Mouse (Mus musculus): ENCODE data around the gene Nr4a1. TPM values are rescaled to one million over a fixed set of nuclear protein-coding genes. Genes with fewer than 3 reads are reported as not detected.

Nr4a1 gene
- total and polyA plus RNA-seq, 3 experiments = 12.1 to 45.3 (median 23.8) TPM

- H3K4me3 ChIP-seq = peak overlapping the region; percentile 31
- peaks cover 13% of the 10 kb centered on the region for H3K4me1 ChIP-seq (ENCODE audit: control insufficient read depth, insufficient read depth, low read length)
- TF ChIP-seq POLR2A (IDR thresholded peaks at IDR 0.05; ENCODE audit: insufficient read depth, low read depth, low read length) = peak; percentile 59
- TF ChIP-seq EP300 (IDR thresholded peaks at IDR 0.05; ENCODE audit: insufficient read depth, low read depth, low read length) = peak; percentile 73
- peak; percentile 69 for TF ChIP-seq CTCF (IDR thresholded peaks at IDR 0.05)
- no peaks in the 10 kb centered on the region for H3K27me3 ChIP-seq (ENCODE audit: control insufficient read depth, insufficient read depth, low read length)
- no peaks in the 10 kb centered on the region; the same call in 1 of the 2 replicates for H3K36me3 ChIP-seq (ENCODE audit: control insufficient read depth, insufficient read depth, low read length)
- intact Hi-C loops (cut with DNase I) = loop anchor here (1.0 kb wide), 1 partner anchor 20 kb away; no protein-coding TSS in a partner anchor
- DNase-seq = peak; percentile 96 to 99
- peak overlapping the region; percentile 37 for H3K9ac ChIP-seq (ENCODE audit: low read depth, low read length)
- H3K79me2 ChIP-seq (replicated peaks; ENCODE audit: control insufficient read depth, insufficient read depth, low read length) = no peaks in the 10 kb centered on the region
- WGBS = 1% methylated on average over 56 of the region's 56 CpGs
- H3K27ac ChIP-seq = peak overlapping the region; percentile 93
These were observed 7.6 kb upstream of the Nr4a1 start for GRCm38 (mm10) chr15:101246231-101247154.

GRCm38 (mm10) chr15:101247155-101247498 is 6.9 kb upstream of the Nr4a1 start:
- WGBS = 58% methylated on average over 1 of the region's 1 CpGs
- Histone ChIP-seq H3K9ac (ENCODE audit: low read depth, low read length) (no peak overlapping the region), H3K4me1 (ENCODE audit: control insufficient read depth, insufficient read depth, low read length) (peaks cover 13% of the 10 kb centered on the region), H3K27me3 (ENCODE audit: control insufficient read depth, insufficient read depth, low read length) (no peaks in the 10 kb centered on the region), H3K79me2 (replicated peaks; ENCODE audit: control insufficient read depth, insufficient read depth, low read length) (no peaks in the 10 kb centered on the region), H3K27ac (peak overlapping the region; percentile 93), H3K36me3 (ENCODE audit: control insufficient read depth, insufficient read depth, low read length) (no peaks in the 10 kb centered on the region; the same call in 1 of the 2 replicates), H3K4me3 (no peak overlapping the region)
- no peak for TF ChIP-seq EP300 (IDR thresholded peaks at IDR 0.05; ENCODE audit: insufficient read depth, low read depth, low read length)
- no peak for TF ChIP-seq CTCF (IDR thresholded peaks at IDR 0.05)
- no peak for TF ChIP-seq POLR2A (IDR thresholded peaks at IDR 0.05; ENCODE audit: insufficient read depth, low read depth, low read length)
- intact Hi-C loops (cut with DNase I) = loop anchor here (1.0 kb wide), 1 partner anchor 19 kb away; no protein-coding TSS in a partner anchor
- peak in 1 of 2 experiments; percentile 38 for DNase-seq

GRCm38 (mm10) chr15:101248029-101248710 is 5.9 kb upstream of the Nr4a1 start:
- no peaks in the 10 kb centered on the region for H3K27me3 ChIP-seq (ENCODE audit: control insufficient read depth, insufficient read depth, low read length)
- no peak overlapping the region for H3K4me3 ChIP-seq
- H3K27ac ChIP-seq = peak overlapping the region; percentile 93
- no peaks in the 10 kb centered on the region for H3K79me2 ChIP-seq (replicated peaks; ENCODE audit: control insufficient read depth, insufficient read depth, low read length)
- H3K4me1 ChIP-seq (ENCODE audit: control insufficient read depth, insufficient read depth, low read length) = peaks cover 15% of the 10 kb centered on the region
- intact Hi-C loops (cut with DNase I) = no loop called here
- DNase-seq = peak in 1 of 2 experiments; percentile 70
- TF ChIP-seq CTCF (IDR thresholded peaks at IDR 0.05) (no peak), POLR2A (IDR thresholded peaks at IDR 0.05; ENCODE audit: insufficient read depth, low read depth, low read length) (no peak), EP300 (IDR thresholded peaks at IDR 0.05; ENCODE audit: insufficient read depth, low read depth, low read length) (no peak)
- WGBS = 7% methylated on average over 5 of the region's 5 CpGs
- no peaks in the 10 kb centered on the region; the same call in 1 of the 2 replicates for H3K36me3 ChIP-seq (ENCODE audit: control insufficient read depth, insufficient read depth, low read length)
- H3K9ac ChIP-seq (ENCODE audit: low read depth, low read length) = 0 out of 2 replicates have a peak overlapping the region, but pooled peaks have one; percentile 34

GRCm38 (mm10) chr15:101250220-101250800 is 3.8 kb upstream of the Nr4a1 start:
- Histone ChIP-seq H3K4me1 (ENCODE audit: control insufficient read depth, insufficient read depth, low read length) (peaks cover 19% of the 10 kb centered on the region), H3K27ac (no peak overlapping the region)

GRCm38 (mm10) chr15:101251930-101252329 is 2.1 kb upstream of the Nr4a1 start:
- no peak overlapping the region for H3K4me3 ChIP-seq
- H3K79me2 ChIP-seq (replicated peaks; ENCODE audit: control insufficient read depth, insufficient read depth, low read length) = no peaks in the 10 kb centered on the region
- H3K4me1 ChIP-seq (ENCODE audit: control insufficient read depth, insufficient read depth, low read length) = peaks cover 16% of the 10 kb centered on the region
- no peaks in the 10 kb centered on the region for H3K27me3 ChIP-seq (ENCODE audit: control insufficient read depth, insufficient read depth, low read length)
- WGBS = 98% methylated on average over 5 of the region's 5 CpGs
- no peak for DNase-seq
- no peak for TF ChIP-seq EP300 (IDR thresholded peaks at IDR 0.05; ENCODE audit: insufficient read depth, low read depth, low read length)
- TF ChIP-seq CTCF (IDR thresholded peaks at IDR 0.05) = no peak
- TF ChIP-seq POLR2A (IDR thresholded peaks at IDR 0.05; ENCODE audit: insufficient read depth, low read depth, low read length) = no peak
- intact Hi-C loops (cut with DNase I) = no loop called here
- H3K9ac ChIP-seq (ENCODE audit: low read depth, low read length) = no peak overlapping the region
- no peaks in the 10 kb centered on the region; the same call in 1 of the 2 replicates for H3K36me3 ChIP-seq (ENCODE audit: control insufficient read depth, insufficient read depth, low read length)
- H3K27ac ChIP-seq = no peak overlapping the region

More at GRCm38 (mm10) chr15:101250220-101250800, 3.8 kb upstream of the Nr4a1 start:
- Histone ChIP-seq H3K9ac (ENCODE audit: low read depth, low read length) (no peak overlapping the region), H3K27me3 (ENCODE audit: control insufficient read depth, insufficient read depth, low read length) (no peaks in the 10 kb centered on the region), H3K4me3 (no peak overlapping the region), H3K36me3 (ENCODE audit: control insufficient read depth, insufficient read depth, low read length) (no peaks in the 10 kb centered on the region; the same call in 1 of the 2 replicates), H3K79me2 (replicated peaks; ENCODE audit: control insufficient read depth, insufficient read depth, low read length) (no peaks in the 10 kb centered on the region)
- DNase-seq = no peak
- intact Hi-C loops (cut with DNase I) = no loop called here
- 69% methylated on average over 9 of the region's 9 CpGs for WGBS
- no peak for TF ChIP-seq POLR2A (IDR thresholded peaks at IDR 0.05; ENCODE audit: insufficient read depth, low read depth, low read length)
- no peak for TF ChIP-seq CTCF (IDR thresholded peaks at IDR 0.05)
- TF ChIP-seq EP300 (IDR thresholded peaks at IDR 0.05; ENCODE audit: insufficient read depth, low read depth, low read length) = no peak

Data from heart, adult 2 months (tissue).